Mouse (Mus musculus): Measurements from ENCODE around the gene Pdia5.

Gene Pdia5

DNA sequence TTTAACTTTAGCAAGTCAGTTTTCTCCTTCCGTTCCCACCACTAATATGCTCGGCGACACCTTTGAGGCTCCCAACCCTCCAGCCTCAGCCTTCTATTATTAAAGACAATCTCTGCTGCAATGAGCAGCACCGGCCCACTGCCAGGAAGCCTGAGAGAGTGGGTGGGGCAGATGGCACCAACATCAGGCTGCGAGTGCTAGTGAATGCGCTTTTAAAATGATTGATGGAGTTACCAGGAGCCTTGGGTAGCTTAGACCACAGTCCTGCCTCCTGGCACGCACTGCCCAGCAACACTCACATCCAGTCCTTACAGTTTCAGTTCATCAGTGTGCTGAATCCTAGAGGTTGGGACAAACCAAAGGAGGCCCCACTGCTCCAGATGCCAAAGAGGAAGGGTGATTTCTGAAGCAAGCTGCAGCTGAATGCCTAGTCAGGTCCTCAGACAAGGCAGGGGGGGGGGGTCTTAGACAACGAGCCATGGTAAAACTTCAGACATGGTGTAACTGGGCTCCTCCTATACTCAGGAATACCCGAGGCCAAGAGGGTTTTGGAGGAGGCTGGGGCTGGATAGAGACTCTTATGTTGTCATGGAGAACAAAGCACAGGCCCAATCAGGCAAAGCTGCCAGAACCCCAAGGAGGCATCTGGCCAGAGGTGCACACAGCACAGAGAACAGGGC is 49.2 kb downstream of the Pdia5 start:
- CTCF ChIA-PET: no interaction called here

DNA sequence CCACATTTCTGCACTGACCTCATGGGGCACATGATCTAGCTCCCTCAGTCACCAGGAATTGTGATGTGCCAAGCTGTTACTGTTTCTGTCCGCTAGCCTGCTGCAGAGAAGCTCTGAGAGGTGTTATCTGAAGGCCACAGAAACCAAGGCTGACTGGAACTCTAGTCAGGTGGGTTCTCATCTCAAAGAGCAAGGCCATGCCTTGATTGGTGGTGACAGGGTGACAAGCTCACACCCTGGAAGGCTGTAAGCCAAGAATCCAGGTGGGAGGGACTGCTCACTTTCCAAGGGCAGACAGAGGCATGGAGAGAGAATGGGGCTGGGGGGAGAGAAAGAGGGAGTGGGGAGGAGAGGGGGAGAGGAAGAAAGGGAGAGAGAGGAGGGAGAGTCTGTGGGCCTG is 51.6 kb downstream of the Pdia5 start:
- CTCF ChIA-PET: interaction anchor here (0.8 kb wide), 1 partner anchor 20 kb away, joined by 8 read pairs; no protein-coding TSS in a partner anchor

DNA sequence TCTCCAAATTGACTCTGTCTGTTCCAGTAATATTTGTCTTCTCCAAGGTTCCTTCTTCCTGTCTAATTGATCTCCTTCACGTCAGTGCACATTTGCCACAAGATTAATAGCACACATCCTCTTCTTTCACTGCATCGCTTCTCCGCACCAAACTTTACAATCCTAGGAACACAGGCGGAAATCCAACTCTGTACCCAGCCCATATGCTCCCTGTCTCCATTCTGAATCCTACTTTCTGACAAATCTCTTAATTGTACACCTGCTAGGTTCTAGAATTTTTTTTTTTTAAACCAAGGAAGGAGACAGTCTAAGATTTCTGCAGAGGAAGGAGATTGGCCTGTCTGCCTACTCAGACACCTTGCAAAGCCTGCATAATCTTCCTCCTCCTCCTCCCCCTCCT is 59.1 kb downstream of the Pdia5 start:
- CTCF ChIA-PET: no interaction called here

DNA sequence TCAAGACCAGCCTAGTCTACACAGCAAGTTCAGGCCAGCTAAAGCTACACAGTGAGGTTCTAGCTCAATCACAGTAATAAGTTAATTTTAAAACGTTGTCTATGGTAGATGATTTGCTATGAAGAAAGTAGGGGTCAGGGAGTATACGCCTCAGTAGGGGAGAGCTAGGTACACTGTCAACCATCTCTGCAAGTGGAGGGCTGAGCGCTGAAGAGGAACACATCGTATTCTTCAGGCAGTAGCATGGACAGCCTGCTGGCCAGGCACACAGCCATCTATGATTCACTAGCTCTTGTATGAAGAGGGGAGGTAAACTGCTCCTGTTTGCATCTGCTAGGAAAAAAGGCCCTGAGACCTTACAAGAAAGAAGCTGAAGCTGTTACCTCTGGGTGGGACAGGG is 65.7 kb downstream of the Pdia5 start:
- CTCF ChIA-PET: no interaction called here

DNA sequence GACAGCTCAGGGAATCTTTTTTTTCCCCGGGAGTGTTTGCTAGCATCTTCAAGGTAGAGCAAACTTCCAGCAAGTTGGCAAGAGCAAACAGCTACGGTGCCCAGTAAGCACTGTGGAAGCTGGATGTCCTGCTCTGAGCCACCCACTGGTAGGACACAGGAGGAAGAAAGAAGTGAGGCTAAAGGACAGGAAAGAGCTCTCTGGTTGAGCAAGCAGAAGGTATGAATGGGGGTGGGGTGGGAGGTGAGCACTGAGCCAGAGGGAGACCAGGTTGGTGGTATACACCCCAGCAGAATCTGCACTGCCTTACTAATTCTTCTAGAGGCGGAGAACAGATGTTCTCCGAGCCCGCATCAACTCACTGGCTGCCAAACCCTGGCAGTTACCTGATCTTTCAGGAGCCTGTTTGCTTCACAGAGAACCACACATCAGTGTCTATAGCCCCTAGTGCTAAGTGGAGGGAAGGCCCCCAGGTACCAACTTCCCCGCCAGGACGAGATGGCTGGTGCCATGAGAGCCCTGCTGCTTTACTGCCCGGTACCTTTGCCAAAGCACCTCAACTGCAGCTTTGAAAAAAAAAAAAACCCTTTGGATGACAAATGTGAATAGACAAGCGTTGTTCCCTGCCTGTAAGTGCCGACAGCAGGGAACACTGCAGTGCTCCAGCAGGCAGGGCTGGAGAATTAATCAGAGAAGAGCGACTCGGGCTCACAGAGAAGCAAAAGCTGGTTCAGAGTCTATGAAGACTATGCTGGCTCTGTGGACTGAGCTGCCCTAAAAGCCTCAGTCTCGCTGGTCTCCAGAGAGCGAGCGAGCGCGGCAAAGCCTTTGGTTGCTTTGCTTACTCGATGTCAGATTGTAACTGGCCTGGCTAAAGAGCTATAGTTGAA is 67.2 kb downstream of the Pdia5 start:
- CTCF ChIA-PET: no interaction called here

DNA sequence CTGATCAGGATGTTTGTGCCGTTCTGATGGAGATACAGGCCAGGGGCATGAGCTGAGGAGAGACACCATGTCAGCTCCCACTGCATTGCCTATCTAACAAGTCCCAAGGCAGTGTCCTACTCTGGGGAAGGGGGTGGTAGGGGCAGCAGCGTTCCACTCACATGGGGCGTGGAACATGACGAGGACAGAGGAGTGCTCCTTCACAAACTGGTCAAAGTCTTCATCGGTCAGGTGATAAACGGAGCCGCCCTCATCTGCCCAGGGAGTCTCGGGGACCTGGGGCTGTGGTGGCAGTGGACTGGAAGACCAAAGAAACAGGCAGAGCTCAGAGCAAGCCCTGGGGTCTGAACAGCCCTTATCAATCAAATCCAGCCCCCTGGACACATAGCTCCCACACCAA is 68.0 kb downstream of the Pdia5 start:
- CTCF ChIA-PET: no interaction called here

DNA sequence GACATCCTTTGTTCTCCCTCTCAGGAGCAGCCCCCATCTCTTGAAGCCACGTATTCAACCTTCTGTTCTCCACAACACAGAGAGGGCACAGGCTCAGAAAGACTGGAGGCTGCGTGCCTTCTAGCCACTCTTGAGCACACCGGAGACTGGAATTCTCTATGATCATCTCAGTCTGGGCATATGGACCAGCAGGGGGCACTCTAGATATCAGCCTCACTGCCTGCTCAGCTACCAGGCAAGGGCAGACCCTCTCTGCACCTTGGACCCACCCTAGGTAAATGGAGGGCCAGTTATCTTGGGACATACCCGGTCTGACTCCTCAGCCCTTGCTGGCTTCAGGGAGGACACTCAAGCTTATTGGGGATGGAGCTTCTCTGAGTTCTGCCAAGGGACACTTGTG is 68.5 kb downstream of the Pdia5 start:
- CTCF ChIA-PET: no interaction called here

DNA sequence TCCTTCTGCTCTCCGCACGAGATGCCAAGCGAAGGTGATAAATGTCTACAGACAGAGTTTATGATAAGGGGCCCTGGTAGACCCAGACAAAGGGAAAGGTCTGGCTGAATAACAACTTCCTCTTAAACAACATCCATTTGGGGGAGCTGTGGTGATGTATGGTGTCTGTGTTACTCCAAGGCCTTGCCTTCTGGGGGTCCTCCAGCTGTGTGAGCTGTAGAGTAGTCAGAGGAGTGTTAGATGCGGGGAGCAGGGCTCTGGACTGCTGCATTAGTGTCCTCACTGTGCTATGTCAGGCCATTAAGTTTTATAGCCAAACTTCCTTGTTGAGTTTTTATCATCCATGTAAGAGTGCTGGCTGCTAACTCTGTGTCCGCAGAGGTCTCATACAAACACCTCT is 76.1 kb downstream of the Pdia5 start:
- CTCF ChIA-PET: no interaction called here

DNA sequence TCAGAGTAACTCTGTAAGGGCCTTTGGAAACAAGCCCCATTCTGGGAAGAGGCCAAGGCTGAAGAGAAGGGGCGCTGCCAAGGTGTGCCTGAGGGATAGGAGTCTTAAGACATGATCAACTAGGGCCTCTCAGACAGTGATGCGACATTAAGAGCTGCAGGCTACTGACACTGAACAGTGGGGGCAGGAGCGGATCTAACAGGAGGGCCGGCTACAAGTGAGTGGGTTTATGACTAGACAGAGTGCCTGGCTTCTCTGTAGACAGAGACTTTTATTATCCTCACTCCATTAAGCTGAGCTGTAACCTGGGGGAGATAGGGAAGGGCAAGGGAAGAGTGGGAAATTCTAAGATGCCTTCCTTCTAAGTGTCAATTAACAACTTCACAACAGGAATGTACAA is 84.0 kb downstream of the Pdia5 start:
- CTCF ChIA-PET: no interaction called here

DNA sequence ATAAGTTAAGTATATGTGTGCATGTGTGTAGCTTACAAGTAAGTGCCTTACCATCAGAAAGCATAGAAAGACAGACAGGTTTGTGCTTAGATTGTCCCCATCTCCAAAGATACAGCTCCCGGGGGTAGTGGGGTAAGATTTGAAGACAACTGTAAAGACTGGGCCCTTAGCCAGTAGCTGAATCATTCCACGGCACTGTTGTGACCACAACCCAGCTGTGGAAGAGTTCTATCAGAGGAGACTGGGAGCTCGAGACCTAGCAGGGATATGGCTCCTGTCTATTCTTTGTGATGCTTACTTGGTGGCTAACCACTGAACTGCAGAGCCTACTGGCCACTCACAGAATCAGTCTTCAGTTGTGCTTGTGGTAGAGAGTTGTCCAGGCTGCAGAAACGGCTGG is 84.5 kb downstream of the Pdia5 start:
- CTCF ChIA-PET: no interaction called here

DNA sequence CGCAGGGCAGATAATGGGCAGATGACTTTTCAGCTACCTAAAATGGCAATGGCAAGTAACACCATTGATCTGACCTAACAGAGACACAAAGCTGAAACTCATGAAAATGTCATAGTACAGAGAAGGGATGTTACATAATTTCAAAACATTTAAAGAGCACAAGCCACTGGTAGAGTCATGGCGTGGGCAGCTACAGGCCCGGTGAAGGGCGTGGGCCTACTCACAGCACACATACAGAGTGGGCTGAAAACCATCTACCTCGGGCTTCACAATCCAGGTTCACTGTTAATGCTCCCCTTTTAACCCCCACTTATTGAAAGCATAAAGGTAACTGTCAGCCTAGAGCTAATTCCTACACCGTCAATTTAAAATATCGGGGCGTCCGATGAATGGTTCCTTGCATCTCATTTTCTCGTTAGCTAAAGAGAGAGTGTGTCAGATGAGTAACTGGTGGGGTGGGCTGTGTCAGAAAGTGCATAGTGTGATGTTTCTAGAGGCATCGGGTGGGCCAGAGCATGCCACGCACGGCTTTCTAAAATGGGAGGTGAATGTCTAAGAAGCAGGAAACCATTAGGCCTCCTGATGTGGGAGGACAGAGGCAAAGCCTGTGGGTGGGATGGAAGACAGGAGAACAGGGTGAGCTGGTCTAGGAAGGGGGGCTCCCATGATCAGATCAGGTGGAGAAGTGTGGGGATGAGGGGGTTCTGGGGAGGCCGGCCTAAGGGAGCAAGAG is 85.2 kb downstream of the Pdia5 start:
- CTCF ChIA-PET: no interaction called here

DNA sequence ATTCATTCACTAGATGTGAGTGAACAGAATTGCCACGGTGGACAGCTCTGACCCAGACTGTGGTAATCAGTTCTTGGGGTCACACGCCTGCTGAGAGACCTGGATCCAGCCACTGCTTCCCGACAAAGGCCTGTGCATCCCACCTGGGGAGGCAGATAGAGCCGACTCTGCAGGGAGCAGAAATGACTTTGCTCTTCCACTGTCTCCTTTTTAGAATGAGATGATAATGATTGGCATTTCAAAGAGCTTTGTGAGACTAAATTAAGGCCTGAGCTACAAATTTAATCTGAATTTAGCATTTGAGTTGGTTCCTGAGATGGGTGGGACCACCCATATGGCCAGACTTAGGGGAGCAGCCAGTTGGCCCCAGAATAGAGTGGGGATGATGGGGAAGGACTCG is 85.8 kb downstream of the Pdia5 start:
- CTCF ChIA-PET: no interaction called here

DNA sequence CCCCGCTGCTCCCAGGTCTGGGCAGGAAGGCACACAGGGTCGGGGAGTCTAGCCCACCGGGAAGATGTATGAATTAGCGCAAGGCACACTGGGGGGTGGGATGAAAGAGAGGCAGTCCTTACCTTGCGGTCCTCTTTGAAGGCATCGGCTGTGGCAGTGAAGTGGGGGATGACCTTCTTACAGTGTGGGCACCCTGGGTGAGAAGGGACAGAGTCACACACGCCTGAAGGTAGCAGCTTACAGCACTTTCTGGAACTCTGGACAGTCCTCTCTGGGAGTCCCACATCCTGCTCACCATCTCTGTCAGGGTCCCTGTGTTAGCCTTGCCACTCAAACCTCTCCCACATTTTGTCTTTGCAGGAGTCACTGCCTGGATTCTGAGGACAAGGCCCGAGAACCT is 86.8 kb downstream of the Pdia5 start:
- CTCF ChIA-PET: no interaction called here

DNA sequence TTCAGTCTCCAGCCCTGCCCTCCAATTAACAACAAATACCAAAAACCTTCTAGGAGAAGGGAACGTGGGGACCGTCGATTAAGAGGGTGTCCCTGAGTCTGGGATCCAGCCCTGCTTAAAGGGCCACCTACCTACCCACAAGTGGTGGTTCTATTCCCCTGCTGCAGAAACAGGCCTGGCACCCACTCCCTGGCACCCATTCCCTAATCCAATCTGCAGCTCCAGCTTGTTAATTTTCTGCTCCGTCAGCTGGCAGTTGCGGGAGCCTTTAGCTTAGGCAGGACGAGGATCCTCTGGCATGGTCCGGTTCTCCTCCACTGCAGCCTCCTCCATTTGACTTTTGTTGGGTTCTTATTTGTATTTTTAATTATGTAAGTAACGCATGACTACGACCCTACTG is 87.3 kb downstream of the Pdia5 start:
- CTCF ChIA-PET: no interaction called here

DNA sequence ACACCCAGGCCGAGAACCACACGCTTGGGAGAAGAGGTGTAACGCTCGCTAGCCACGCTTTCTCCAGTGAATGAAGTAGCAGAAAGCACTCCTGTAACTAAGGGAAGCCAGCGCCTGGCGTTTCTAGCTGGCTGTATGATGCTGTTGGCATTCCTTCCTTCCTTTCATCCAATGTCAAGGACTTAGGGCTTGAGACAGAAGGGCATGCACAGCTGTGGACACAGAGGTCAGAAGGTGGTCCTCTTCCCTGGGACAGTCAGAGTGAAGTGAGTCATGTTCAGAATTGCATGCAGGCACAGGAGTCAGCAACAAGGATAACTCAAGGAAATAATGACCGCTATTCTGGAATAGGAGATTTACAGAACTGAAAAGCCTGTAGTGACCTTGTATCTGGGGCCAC is 97.9 kb downstream of the Pdia5 start:
- CTCF ChIA-PET: no interaction called here

DNA sequence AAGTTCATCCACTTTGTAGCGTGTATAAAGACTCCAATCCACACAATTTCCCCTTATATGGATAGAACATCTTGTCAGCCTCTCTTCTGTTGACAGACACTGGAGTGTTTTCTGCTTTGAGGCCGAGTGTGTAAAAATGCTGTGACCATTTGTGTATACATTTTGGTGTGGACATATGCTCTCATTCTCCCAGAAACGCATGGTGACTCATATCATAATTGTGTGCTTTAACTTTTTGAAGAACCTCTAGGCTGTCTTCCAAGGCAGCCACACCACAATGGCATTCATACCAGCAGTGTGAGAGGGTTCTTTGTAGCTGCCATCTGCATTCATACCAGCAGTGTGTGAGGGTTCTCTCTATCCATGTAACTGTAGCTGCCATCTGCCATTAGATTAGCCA is 105.0 kb downstream of the Pdia5 start:
- CTCF ChIA-PET: no interaction called here

DNA sequence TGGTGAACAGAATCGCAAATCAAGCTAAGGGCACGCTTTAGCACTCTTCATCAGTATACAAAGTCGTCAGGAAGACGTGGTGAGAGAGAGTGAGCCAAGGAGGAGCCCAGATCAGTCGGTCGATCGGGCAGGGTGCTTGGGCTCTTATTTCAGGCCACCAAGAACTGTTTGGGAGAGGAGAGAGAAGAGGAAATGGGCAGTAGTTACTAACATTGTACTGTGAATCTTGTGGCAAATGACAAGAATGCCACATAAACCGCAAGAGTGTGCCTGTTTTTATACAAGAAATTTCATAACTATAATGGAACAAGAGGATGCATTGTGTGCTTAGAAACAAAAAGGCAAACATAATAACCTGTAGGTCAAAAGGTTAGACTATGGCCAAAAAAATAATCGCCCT is 110.6 kb downstream of the Pdia5 start:
- CTCF ChIA-PET: no interaction called here

DNA sequence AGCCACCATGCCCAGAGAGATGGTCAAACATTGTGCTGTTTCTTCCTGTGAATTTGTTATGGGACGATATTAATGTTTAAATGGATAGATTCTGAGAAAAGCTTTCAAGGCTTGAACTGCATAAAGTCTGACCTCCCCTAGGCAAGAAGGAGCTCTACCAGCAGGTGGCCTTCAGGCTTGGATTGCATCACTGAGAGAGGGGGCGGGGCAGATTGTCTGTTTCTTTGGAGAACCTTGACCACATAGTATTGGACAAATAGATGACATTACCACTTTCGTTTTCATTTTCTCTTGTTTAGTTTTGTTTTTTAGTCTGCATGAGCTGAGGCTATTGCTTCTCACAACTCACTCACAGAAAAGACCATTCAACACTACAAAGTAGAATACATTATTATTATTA is 111.3 kb downstream of the Pdia5 start:
- CTCF ChIA-PET: interaction anchor here (0.5 to 0.6 kb wide), 2 partner anchors 17 to 1555 kb away, joined by 4 to 5 read pairs; no protein-coding TSS in a partner anchor

DNA sequence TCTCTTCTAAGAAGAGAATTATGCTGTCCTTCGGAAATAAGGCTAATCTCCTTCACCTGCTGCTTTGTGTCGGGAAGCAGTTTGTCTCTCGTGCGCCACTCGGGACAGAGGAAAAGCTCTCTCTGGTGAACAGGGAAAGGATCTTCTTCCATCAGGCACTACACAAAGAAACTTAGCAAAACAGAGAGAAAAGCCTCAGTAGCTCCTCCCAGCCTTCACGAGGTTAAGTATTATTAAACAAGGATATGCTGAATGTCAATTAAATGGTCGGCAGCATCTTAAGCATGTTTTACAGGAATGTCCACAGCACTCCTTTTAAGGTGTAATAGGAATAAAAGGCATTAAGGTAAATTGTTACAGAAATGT is 126.6 kb downstream of the Pdia5 start:
- CTCF ChIA-PET: interaction anchor here (0.6 kb wide), 1 partner anchor 26 kb away, joined by 5 read pairs; no protein-coding TSS in a partner anchor

DNA sequence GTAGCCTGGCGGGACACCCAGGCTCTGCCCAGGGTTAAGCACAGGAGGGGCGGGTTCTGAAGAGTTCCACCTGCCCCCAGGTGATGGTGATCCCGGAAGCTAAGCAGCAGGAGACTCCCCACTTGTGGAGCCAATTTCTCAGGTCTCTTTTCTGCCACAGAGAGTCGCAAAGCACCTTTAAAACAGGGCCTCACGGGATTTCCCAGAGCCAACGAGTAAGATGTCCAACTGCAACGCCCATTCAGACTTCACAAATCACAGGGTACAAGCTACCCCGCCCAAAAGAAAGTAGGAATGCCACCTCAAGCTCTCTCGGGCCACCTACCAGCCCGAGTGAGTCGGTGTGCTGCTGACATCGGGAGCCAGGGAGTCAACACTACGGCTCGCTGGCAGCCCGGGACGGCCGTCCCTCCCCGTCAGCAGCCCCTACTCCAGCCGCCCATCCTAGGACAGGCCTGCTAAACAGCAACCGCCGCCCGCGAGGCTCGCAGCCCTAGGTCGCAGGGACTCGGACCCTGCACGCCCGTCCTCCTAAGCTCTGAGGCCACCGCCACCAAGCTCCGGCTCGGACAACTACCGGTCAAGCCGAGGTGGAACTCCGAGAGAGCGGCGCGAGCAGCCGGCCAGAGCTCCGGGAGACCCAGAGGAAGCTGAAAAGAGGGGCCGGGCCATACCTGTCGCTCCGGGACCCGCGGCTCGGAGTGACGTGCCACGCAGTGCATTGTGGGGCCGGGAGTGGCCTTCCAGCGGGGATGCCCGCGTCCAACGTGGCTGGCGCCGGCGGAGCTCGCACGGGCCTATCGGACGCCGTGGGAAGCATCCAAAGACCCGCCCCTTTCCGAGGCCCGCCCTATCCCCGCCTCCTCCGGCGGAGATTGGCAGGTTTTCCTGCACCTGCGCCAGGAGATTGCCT is 127.3 kb downstream of the Pdia5 start, which contains the start of gene Sec22a:
Sec22a (minus strand) TSS at position 769 of the 913 bp plus-strand sequence.
- CTCF ChIA-PET: interaction anchor here (0.5 kb wide), 1 partner anchor 1269 kb away, joined by 4 read pairs; no protein-coding TSS in a partner anchor

DNA sequence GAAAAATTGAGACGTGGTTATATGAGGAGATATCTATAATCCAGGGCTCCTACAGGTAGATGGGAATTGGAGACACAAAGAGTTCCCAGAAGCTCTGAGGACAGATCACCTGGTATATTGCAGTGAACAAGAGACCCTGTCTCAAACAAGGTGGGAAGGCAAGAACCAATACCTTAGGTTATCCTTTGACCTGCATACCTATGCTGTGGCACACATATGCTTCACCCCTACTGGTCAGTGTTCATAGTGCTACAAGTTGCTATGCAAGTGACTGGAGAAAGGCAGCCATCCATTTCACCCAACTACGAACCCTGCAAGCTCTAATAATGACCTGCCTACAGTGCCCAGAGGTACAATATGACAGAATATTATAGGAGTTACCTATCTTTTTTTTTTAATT is 128.5 kb downstream of the Pdia5 start:
- CTCF ChIA-PET: interaction anchor here (0.6 kb wide), 1 partner anchor 17 kb away, joined by 5 read pairs; no protein-coding TSS in a partner anchor

DNA sequence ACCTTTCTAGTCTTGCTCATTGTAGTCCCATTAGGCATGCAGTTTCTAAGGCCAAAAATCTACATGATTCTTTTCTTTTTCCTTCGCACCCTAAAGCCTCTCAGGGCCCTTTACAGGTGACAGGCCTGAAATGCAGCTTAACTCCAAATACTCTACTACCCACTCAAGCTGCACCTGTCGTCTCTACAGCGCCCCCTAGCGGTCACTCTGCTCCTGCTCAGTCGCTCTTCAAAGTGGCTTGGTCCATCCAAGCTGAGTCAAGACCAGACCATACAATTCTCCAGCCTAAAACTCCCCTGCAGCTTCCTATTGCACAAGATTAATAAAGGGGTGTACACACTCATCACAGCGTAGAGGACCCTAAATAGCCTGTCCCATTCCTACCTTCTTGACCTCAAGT is 130.1 kb downstream of the Pdia5 start:
- CTCF ChIA-PET: no interaction called here

Data from spleen, embryonic (tissue).